Mouse (Mus musculus) CH12.LX (cell line): ENCODE results near the gene Fgfr2.

Experiments
- EP300 ChIP-seq: IDR thresholded peaks from 2 replicates; pipeline ENCODE4 v1.6.1; 2011; ENCODE audit warnings: low read length, improper control_type of control experiment
- NELFE ChIP-seq: IDR thresholded peaks from 2 replicates; pipeline ENCODE4 v1.6.1; 2011; ENCODE audit warnings: low read depth, low read length, improper control_type of control experiment

- no peak for TF ChIP-seq NELFE
- no peak for TF ChIP-seq EP300
Measured at GRCm38 (mm10) chr7:132605689-132606088, 517.5 kb downstream of the Fgfr2 start.
